Mouse (Mus musculus): Measurements from ENCODE around the gene Etv2. TPM values are rescaled to one million over a fixed set of nuclear protein-coding genes. Genes with fewer than 3 reads are reported as not detected.

The Etv2 gene
- polyA plus RNA-seq (2015; fragmentation: Illumina TruSeq; extraction: RNeasy Lipid Tissue Mini Kit (QIAGEN cat#74804); ENCODE audit: low read depth, low replicate concordance), result not detected

GRCm38 (mm10) chr7:30635752-30636151 lies at the start of gene Etv2:
Etv2 (minus strand) TSS chr7:30635852.

GRCm38 (mm10) chr7:30671480-30671879 lies 35.8 kb upstream of the Etv2 start, which contains the start of gene Pmis2:
Pmis2 (minus strand) TSS chr7:30671605.

DNA sequence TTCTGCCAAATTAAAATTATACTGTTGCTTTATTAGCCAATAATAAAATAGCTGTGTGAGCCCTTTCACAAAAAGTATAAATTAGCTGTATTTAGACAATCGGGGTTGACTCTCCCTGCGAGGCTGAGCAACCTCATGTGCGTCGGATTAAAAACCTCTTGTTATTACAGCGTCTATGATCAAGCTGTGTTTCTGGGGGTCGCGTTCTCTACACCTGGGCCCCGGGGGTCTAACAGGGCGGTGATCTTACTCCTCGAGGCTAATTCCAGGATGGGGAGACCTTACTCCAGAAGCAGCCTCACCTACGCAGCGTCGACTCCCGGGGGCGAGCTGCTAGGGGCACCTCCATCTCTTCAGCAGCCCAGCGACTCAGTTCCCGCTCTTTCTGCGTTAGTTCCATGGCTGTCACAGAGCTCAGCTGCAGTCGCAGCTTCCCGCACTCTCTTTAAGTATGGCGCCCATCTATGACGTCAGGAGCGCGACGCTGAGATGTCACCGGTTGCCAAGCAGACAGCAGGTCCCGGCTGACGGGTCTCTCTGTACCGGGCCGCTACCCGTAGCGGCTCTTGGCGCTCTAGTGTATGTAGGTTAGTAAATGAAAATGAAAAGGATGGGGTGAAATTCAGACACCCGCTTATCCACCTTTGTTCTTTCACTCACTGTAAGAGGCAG lies 29.0 kb upstream of the Etv2 start, which contains the start of gene Haus5:
Gene Haus5, minus strand, starts transcription at position 466 of the 672 bp plus-strand sequence.

DNA sequence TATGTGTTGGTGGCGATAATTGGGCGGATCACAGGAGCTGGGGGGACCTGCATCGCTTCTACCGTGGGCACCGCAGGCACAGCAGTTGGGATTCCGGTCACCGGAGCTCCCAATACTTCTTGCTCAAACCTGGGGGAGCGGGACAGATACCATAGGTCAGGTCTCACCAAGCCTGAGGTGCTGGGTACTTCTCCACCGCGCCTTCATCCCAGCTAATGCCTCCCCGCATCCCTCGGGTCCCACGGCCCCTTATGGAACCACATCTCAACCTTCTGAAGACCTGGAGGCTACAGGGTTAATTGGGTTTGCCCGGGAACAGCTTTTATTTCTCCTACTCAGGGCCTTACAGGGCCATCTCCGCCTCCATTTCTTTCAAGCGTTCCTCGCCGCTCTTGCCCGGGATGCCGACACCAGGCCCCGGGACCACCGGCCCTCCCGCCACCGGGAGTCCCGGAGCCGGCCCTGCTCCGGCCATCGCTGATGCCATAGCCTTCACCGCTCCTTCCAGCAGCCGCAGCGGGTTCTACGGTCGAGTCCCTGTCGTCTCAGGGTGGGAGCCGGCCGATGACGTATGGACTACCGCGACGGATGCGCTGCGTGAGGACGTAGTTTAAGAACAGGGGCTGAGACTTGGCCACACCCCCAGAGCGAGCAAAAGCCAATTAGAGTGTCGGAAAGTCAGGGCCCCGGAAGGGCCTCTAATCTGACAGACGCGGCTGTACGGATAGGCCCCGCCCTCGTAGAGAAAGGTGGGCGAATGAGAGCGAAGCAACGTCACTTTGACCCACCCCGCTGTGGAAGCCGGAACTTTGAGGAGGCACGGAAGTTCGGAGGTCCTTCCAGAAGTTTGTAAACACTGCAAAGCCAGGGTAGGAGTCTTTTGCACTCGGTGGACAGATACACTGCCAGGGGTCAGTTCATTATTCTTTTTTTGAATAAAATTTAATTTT lies 14.2 kb upstream of the Etv2 start, which contains the start of gene Rbm42:
Gene Rbm42, minus strand, starts transcription at position 727 of the 950 bp plus-strand sequence.

GRCm38 (mm10) chr7:30625530-30626384 lies 9.9 kb downstream of the Etv2 start, which contains the start of gene Cox6b1:
Cox6b1 (minus strand) TSS chr7:30626151.

DNA sequence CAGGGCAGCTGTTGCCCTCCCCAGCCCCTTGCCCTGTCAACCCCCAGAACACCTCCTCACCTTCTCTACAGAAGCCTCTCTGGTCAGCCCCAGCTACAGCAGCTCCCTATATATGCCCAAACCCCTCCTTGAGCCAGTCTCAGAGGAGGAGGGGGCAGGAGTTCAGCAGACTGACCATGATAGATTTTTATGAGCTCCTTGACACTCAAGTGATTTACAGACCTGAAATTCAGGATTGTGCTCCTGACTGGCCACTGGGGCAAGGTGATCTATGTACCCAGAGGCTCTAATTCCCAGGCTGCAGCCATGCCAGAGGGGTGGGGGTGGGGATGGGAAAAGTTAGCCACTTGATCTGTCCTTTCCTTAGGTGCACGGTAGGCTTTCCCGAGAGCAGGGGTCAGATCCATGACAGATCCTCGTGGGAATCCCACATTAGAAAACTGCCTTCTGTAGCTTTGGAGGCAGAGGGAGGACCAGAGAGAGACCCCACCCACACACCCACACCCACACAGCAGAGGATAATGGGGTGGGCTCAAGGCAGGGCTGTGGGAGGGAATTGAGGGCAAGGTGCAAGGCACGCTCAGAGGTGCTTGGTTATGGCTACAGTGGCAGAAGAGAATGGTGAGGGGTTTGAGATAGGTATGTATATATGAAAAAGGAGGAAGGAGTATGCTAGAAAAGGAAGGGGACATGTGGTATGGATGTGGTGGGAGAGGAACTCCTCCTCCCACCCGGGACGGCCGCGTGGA lies 22.8 kb downstream of the Etv2 start, which contains the start of gene Upk1a:
Gene Upk1a, minus strand, starts transcription at position 194 of the 749 bp plus-strand sequence.

DNA sequence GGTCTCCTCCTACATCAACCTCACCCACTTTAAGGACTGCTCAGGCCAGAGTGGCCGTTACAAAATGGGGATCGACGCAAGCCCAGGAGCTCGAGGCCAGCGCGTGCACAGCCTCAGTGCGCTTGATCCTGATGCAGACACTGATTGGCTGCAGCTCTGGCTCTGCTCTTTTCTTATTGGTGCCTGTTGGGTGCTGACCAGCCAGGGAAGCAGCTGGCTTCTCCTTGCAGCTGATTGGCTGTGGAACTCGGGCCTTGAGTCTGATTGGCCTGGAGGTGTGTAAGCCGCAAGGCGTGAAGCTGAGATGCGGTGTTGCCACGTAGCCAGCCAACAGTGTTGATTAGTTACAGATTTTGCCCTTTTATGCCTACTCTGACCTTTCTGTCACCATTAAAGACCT lies 36.9 kb downstream of the Etv2 start, which contains the start of gene Zbtb32:
Gene Zbtb32, minus strand, starts transcription at position 124 of the 400 bp plus-strand sequence.

DNA sequence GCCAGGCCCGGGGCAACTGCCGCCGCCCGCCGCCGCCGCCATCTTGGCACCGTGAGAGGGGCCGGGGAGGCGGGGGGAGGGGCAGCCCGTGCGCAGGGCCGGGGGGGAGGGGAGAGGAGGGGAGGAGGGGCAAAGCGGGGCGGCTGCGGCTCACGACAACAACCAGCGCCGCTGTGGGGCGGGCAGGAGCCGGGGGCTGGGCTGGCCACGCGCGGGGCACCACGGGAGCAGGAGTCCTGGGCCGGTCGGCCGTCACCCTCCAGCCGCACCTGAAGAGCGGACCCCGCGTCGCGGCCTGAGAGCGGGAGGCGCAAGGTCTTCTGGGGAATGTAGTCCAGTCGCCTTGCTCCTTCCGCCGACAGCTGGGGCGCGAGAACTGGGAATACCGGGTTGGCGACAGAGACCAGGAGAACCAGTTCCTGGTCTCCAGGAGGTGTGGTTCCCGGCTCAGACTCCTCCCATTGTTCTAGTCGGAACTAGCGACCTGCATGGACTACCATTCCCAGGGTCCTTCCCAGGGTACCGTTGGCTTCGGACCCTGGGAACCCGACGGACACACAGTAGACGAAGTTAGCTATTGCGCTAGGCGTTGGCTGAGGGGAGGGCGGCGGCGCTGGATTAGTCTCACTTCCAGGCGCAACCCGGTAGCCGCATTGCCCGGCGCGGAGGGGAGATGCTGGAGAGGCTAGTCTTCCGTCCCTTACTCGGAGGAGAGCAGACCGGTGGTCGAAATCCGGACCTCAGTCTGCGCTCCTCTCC lies 46.8 kb downstream of the Etv2 start, which contains the start of gene Kmt2b:
Gene Kmt2b, minus strand, starts transcription at position 51 of the 759 bp plus-strand sequence.

Other genes with a start within 250 kb of the Etv2 start
- 90.8 TPM for gene Tyrobp, start 222.1 kb downstream of the Etv2 start, polyA plus RNA-seq (2015; fragmentation: Illumina TruSeq; extraction: RNeasy Lipid Tissue Mini Kit (QIAGEN cat#74804); ENCODE audit: low read depth, low replicate concordance)
- gene Hcst, start 216.0 kb downstream of the Etv2 start, polyA plus RNA-seq (2015; fragmentation: Illumina TruSeq; extraction: RNeasy Lipid Tissue Mini Kit (QIAGEN cat#74804); ENCODE audit: low read depth, low replicate concordance), result 1.6 TPM
- 2.7 TPM for gene Nfkbid, start 214.1 kb downstream of the Etv2 start, polyA plus RNA-seq (2015; fragmentation: Illumina TruSeq; extraction: RNeasy Lipid Tissue Mini Kit (QIAGEN cat#74804); ENCODE audit: low read depth, low replicate concordance)
- 972 TPM for gene Aplp1, start 190.3 kb downstream of the Etv2 start, polyA plus RNA-seq (2015; fragmentation: Illumina TruSeq; extraction: RNeasy Lipid Tissue Mini Kit (QIAGEN cat#74804); ENCODE audit: low read depth, low replicate concordance)
- 9.7 TPM for gene Kirrel2, start 178.2 kb downstream of the Etv2 start, polyA plus RNA-seq (2015; fragmentation: Illumina TruSeq; extraction: RNeasy Lipid Tissue Mini Kit (QIAGEN cat#74804); ENCODE audit: low read depth, low replicate concordance)
- 1.9 TPM for gene Nphs1, start 177.5 kb downstream of the Etv2 start, polyA plus RNA-seq (2015; fragmentation: Illumina TruSeq; extraction: RNeasy Lipid Tissue Mini Kit (QIAGEN cat#74804); ENCODE audit: low read depth, low replicate concordance)
- gene Prodh2, start 142.2 kb downstream of the Etv2 start, polyA plus RNA-seq (2015; fragmentation: Illumina TruSeq; extraction: RNeasy Lipid Tissue Mini Kit (QIAGEN cat#74804); ENCODE audit: low read depth, low replicate concordance), result not detected
- 95.4 TPM for gene Arhgap33, start 100.8 kb downstream of the Etv2 start, polyA plus RNA-seq (2015; fragmentation: Illumina TruSeq; extraction: RNeasy Lipid Tissue Mini Kit (QIAGEN cat#74804); ENCODE audit: low read depth, low replicate concordance)
- 7.9 TPM for gene Hspb6, start 83.7 kb downstream of the Etv2 start, polyA plus RNA-seq (2015; fragmentation: Illumina TruSeq; extraction: RNeasy Lipid Tissue Mini Kit (QIAGEN cat#74804); ENCODE audit: low read depth, low replicate concordance)
- gene Proser3, start 83.6 kb downstream of the Etv2 start, polyA plus RNA-seq (2015; fragmentation: Illumina TruSeq; extraction: RNeasy Lipid Tissue Mini Kit (QIAGEN cat#74804); ENCODE audit: low read depth, low replicate concordance), result 4.5 TPM
- 51.4 TPM for gene Lin37, start 76.0 kb downstream of the Etv2 start, polyA plus RNA-seq (2015; fragmentation: Illumina TruSeq; extraction: RNeasy Lipid Tissue Mini Kit (QIAGEN cat#74804); ENCODE audit: low read depth, low replicate concordance)
- 85.7 TPM for gene U2af1l4, start 72.6 kb downstream of the Etv2 start, polyA plus RNA-seq (2015; fragmentation: Illumina TruSeq; extraction: RNeasy Lipid Tissue Mini Kit (QIAGEN cat#74804); ENCODE audit: low read depth, low replicate concordance)
- gene Gm49396, start 72.5 kb downstream of the Etv2 start, polyA plus RNA-seq (2015; fragmentation: Illumina TruSeq; extraction: RNeasy Lipid Tissue Mini Kit (QIAGEN cat#74804); ENCODE audit: low read depth, low replicate concordance), result 6.7 TPM
- gene Psenen, start 72.2 kb downstream of the Etv2 start, polyA plus RNA-seq (2015; fragmentation: Illumina TruSeq; extraction: RNeasy Lipid Tissue Mini Kit (QIAGEN cat#74804); ENCODE audit: low read depth, low replicate concordance), result 158 TPM
- gene Igflr1, start 70.4 kb downstream of the Etv2 start, polyA plus RNA-seq (2015; fragmentation: Illumina TruSeq; extraction: RNeasy Lipid Tissue Mini Kit (QIAGEN cat#74804); ENCODE audit: low read depth, low replicate concordance), result 1.5 TPM
- 25.9 TPM for gene Kmt2b, start 47.1 kb downstream of the Etv2 start, polyA plus RNA-seq (2015; fragmentation: Illumina TruSeq; extraction: RNeasy Lipid Tissue Mini Kit (QIAGEN cat#74804); ENCODE audit: low read depth, low replicate concordance)
- not detected for gene Zbtb32, start 36.9 kb downstream of the Etv2 start, polyA plus RNA-seq (2015; fragmentation: Illumina TruSeq; extraction: RNeasy Lipid Tissue Mini Kit (QIAGEN cat#74804); ENCODE audit: low read depth, low replicate concordance)
- gene Upk1a, start 23.0 kb downstream of the Etv2 start, polyA plus RNA-seq (2015; fragmentation: Illumina TruSeq; extraction: RNeasy Lipid Tissue Mini Kit (QIAGEN cat#74804); ENCODE audit: low read depth, low replicate concordance), result 1.1 TPM
- gene Cox6b1, start 9.7 kb downstream of the Etv2 start, polyA plus RNA-seq (2015; fragmentation: Illumina TruSeq; extraction: RNeasy Lipid Tissue Mini Kit (QIAGEN cat#74804); ENCODE audit: low read depth, low replicate concordance), result 1,546 TPM
- gene Rbm42, start 14.5 kb upstream of the Etv2 start, polyA plus RNA-seq (2015; fragmentation: Illumina TruSeq; extraction: RNeasy Lipid Tissue Mini Kit (QIAGEN cat#74804); ENCODE audit: low read depth, low replicate concordance), result 72.4 TPM
- gene Haus5, start 29.1 kb upstream of the Etv2 start, polyA plus RNA-seq (2015; fragmentation: Illumina TruSeq; extraction: RNeasy Lipid Tissue Mini Kit (QIAGEN cat#74804); ENCODE audit: low read depth, low replicate concordance), result 6.4 TPM
- gene Pmis2, start 35.8 kb upstream of the Etv2 start, polyA plus RNA-seq (2015; fragmentation: Illumina TruSeq; extraction: RNeasy Lipid Tissue Mini Kit (QIAGEN cat#74804); ENCODE audit: low read depth, low replicate concordance), result not detected
- gene 2200002J24Rik, start 63.1 kb upstream of the Etv2 start, polyA plus RNA-seq (2015; fragmentation: Illumina TruSeq; extraction: RNeasy Lipid Tissue Mini Kit (QIAGEN cat#74804); ENCODE audit: low read depth, low replicate concordance), result not detected
- gene Atp4a, start 76.4 kb upstream of the Etv2 start, polyA plus RNA-seq (2015; fragmentation: Illumina TruSeq; extraction: RNeasy Lipid Tissue Mini Kit (QIAGEN cat#74804); ENCODE audit: low read depth, low replicate concordance), result 0.59 TPM
- 184 TPM for gene Tmem147, start 93.7 kb upstream of the Etv2 start, polyA plus RNA-seq (2015; fragmentation: Illumina TruSeq; extraction: RNeasy Lipid Tissue Mini Kit (QIAGEN cat#74804); ENCODE audit: low read depth, low replicate concordance)
- not detected for gene Gapdhs, start 107.8 kb upstream of the Etv2 start, polyA plus RNA-seq (2015; fragmentation: Illumina TruSeq; extraction: RNeasy Lipid Tissue Mini Kit (QIAGEN cat#74804); ENCODE audit: low read depth, low replicate concordance)
- 6.5 TPM for gene Sbsn, start 115.6 kb upstream of the Etv2 start, polyA plus RNA-seq (2015; fragmentation: Illumina TruSeq; extraction: RNeasy Lipid Tissue Mini Kit (QIAGEN cat#74804); ENCODE audit: low read depth, low replicate concordance)
- 14.4 TPM for gene Dmkn, start 127.9 kb upstream of the Etv2 start, polyA plus RNA-seq (2015; fragmentation: Illumina TruSeq; extraction: RNeasy Lipid Tissue Mini Kit (QIAGEN cat#74804); ENCODE audit: low read depth, low replicate concordance)
- gene Krtdap, start 152.0 kb upstream of the Etv2 start, polyA plus RNA-seq (2015; fragmentation: Illumina TruSeq; extraction: RNeasy Lipid Tissue Mini Kit (QIAGEN cat#74804); ENCODE audit: low read depth, low replicate concordance), result not detected
- gene Ffar2, start 187.9 kb upstream of the Etv2 start, polyA plus RNA-seq (2015; fragmentation: Illumina TruSeq; extraction: RNeasy Lipid Tissue Mini Kit (QIAGEN cat#74804); ENCODE audit: low read depth, low replicate concordance), result not detected
- not detected for gene Ffar3, start 220.3 kb upstream of the Etv2 start, polyA plus RNA-seq (2015; fragmentation: Illumina TruSeq; extraction: RNeasy Lipid Tissue Mini Kit (QIAGEN cat#74804); ENCODE audit: low read depth, low replicate concordance)
- not detected for gene Ffar1, start 225.7 kb upstream of the Etv2 start, polyA plus RNA-seq (2015; fragmentation: Illumina TruSeq; extraction: RNeasy Lipid Tissue Mini Kit (QIAGEN cat#74804); ENCODE audit: low read depth, low replicate concordance)
- 0.55 TPM for gene Cd22, start 244.5 kb upstream of the Etv2 start, polyA plus RNA-seq (2015; fragmentation: Illumina TruSeq; extraction: RNeasy Lipid Tissue Mini Kit (QIAGEN cat#74804); ENCODE audit: low read depth, low replicate concordance)